Mouse (Mus musculus) erythroblast, embryonic 14.5 days (primary cell): ENCODE results near the gene Bmpr1b.

Source experiments
- GATA1 ChIP-seq: IDR thresholded peaks from 2 replicates; pipeline ENCODE4 v1.6.1; 2012; ENCODE audit warnings: low read length, inconsistent platforms, mixed read lengths
- TAL1 ChIP-seq: IDR thresholded peaks from 3 replicates; pipeline ENCODE4 v1.6.1; 2012; ENCODE audit warnings: low read length, inconsistent platforms, mixed read lengths

DNA sequence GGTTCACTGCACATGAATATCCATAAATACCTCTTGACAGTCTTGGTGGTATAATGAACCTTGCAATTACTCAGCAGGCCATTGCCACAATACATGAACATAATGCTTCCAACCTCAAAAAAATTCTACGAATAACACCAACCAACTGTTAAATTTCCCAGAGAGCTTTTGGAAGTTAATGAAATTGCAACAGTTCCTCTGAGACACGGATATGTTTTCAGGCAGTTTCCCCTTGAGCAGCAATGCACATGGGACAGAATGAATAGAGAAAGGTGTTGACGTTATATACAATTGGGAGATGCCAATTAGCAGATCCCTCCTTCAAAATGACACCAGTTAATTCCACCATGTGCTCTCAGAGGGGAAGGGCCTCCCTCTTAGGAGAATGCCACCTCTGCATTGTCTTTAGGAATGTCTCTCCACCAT is 225.9 kb downstream of the Bmpr1b start:
- TF ChIP-seq GATA1 (no peak), TAL1 (no peak)
